Mouse (Mus musculus): Measurements from ENCODE around the gene Ano1.

Gene Ano1

DNA sequence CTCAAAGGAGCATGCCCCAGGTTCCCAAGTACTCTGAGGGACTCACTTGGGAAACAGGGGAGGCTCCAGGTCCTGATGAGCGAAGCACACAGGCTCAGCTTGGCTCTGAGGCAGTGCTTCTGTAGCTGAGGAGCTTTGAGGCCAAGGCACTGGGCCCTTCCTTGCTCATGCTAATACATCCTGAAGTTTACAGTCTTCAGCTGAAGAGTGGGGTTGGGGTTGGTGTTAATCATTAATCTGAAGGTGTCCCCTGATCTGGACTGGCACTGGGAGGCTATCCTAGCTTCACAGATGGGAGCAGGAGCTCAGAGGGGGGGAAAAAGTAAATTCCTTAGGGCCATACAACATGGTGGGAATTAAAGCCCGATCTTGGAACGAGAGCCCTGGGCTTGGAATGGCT, 117.3 kb downstream of the Ano1 start:
- no peak for DNase-seq

DNA sequence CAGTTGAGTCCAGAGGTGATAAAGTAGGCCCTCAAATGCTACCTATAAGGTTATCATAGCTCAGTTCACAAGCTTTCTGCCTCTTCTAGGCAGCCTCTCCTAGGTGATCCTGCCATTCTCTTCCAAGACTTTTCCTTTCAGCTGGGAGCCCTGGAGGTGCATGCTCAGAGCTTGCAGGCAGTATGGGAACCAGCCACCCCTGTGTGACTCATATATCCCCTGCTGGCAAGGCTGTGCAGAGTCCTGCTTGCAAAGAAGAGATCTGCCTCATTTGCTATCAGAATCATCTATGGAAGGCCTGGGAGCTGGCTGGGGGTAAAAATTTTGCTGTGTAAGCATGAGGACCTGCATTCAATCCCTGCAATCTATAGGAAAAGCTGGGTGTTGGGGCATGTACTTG, 119.5 kb downstream of the Ano1 start:
- no peak for DNase-seq

DNA sequence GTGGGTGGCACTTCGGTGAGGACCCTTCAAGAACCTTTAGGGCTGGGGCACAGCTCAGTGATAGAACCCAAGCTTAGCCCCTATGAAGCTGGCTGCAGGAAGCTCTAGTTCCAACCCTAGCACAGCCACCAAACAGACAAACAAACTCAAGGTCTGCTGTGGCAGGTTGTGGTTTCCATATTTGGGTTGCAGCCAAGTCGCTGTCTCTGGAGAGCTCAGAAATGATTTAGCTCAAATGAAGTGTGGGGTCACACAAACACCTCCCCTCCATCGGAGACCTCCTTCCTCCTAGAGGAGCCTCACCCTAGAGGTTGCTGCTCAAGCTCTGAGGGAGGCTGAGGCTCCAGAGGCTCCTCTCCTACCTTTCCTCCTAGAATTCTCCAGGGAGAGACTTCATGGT, 121.2 kb downstream of the Ano1 start:
- DNase-seq = no peak

DNA sequence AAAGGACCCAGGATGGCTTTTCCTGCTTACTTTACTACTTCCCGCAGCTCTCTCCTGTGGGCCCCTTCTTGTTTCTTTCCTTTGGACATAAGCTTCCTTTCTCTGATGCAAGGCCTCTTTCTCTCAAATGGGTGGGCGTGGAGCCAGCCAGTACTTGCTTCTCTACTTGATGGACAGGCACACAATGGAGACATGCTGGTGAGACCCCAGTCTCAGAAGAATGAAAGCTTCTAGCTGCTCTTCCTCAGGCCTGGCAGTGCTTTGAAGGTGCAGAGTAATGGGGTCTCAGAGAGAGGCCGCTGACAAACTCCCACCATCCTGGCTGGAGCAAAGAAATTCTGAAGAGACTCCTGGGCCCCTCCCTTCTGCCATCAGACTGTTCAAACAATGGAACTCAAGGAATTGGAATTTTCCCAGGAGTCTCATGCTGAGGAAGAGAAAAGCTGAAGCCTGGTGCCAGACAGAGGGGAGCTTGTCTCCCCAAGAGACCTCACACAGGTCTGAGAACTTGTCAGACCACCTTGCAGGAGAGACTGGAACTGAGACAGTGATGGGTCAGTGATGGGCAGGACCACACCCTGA, 123.3 kb downstream of the Ano1 start:
- DNase-seq = no peak

DNA sequence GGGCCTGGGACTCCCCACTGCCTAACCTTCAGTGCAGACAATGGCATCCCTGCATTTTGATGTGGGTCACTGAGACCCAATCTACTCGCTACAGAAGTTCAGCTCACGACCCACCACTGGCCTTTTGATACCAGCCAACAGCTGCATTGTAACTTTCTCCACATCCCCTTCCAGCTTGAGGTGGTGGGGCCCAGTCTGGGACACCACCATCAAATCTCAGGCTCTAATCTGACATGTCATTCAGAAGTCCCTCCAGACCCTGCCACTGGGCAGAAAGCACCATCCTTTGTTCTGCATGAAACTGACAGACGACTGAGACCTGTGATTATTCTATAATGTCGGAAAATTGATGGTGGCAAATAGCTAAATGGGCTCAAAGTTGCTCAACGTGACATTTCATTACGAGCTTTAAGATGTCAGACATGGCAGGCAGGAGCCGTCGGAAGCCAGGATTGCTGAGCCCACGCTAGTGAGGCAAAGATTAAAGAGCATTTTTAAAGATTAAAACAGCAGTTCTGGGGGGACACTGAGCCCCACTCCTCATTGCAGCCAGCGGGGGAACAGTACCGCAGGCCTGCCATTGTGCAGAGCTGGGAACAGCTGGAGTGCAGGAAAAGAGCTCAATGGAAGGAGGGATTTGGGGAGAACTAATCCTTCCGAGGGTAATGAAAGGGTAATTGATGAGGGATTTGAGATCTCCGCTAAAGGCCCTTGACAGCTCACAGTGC, 124.0 kb downstream of the Ano1 start:
- DNase-seq = no peak

DNA sequence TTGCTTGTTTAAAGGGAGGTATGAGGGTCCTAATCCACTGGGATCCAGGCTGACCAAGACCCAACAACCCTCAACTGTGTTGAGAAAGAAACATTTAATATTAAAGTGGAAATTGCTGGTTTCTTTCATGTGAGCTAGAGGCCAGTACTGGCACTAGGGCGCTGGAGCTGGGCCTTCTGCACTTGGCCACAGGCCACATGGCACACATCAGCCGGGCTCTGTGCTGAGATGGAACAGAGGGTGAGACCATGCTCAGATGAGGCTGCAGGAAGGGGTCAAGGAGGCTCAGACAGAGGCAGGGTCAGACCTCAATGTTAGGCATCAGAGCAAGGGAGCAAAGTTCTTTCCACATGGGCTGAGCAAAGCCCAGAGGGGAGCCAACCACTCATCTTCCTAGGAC, 125.7 kb downstream of the Ano1 start:
- DNase-seq = no peak

DNA sequence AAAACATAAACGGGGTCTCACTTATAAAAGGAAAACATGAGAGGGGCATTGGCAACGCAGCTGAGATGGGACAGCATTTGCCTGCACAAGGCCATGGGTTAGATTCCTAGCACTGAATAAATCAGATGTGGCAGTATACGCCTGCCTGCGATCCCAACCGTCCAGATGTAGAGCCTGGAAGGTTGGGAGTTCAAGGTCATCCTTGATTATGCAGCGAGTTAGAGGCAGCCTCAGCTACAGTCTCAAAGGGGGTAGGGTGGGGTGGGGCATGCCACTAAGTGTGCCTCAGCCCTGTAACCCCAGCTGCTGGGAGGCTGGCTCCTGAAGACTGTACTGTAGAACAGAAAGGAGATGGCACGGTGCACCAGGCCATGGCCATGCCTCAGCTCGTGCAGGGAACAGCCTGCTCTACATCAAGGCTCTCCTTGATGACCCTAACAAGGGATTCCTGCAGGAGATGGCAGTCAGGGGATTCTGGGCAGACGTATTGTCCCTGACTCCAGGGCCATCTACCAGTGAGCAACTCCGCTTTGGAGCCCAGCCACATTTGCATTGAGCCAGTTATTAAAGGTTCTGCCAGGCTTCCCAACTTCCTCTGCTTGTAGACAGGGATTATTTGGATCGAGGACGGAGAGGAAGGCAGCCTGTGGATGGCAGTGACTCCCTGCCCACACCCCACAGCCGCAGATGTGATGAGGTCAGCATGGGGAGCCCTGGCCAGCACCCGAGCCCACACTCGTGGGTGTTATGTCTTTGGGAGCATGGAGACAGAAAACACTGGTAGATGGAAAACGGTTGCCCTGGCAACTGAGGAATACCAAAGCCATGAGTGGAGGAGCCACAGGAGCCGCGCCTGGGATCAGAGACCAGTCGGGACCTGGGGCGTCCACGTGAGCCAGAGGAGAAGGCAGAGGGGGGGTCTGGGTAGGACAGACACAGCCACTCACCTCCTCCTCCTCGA, 130.8 kb downstream of the Ano1 start:
- DNase-seq = no peak

DNA sequence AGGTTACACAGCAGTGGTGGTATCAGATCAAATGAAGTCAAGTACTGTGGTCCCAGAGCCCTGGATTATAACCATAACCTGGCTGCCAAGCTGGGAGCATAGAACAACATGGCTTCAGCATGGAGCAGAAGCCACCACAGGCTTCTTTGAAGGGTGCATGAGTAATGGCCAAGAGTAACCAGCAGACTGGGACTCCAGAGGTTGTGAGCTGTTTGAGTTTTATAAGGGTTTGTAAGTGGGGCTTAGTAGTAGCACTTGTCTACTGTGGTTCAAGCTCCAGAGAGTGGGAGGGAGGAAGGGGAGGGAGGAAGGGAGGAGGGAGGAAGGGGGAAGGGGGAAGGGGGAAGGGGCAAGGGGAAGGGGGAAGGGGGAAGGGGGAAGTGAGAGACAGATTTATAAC, 131.5 kb downstream of the Ano1 start:
- no peak for DNase-seq

DNA sequence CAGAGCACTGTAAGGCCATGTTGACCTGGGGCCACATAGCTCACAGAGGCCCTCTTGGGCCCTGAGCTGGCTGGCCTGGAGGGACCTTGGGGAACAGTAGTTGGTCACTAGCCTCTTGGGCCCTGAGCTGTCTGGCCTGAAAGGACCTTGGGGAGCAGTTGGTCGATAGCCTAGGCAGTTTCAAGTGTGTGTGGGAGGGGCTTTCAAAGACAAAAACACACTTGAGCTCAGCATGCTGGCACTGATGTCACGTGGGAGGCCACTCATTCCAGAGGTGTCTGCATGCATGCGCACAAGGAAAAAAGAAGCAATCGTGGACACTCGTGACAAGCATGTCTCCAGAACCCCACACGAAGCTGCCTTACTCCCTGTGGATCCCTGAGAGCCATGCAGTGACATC, 136.4 kb downstream of the Ano1 start:
- no peak for DNase-seq

DNA sequence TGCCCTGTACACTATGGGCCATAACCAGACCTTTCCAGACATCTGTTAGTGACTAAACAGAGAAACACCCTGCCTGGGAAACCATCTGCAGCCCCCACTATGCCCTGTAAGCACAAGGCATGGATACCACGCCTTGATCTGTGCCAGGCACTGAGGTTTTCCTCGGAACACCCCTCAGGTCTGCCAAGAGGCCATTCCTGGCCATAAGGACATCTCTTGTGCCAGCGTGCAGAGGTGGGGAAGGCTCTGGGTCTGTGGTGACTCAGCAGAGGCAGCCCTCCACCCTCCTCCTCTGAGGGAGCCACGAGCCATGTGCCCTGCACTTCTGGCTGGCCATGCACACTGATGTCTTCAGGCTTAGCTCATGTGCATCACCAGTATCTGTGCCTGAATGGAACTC, 138.9 kb downstream of the Ano1 start:
- no peak for DNase-seq

DNA sequence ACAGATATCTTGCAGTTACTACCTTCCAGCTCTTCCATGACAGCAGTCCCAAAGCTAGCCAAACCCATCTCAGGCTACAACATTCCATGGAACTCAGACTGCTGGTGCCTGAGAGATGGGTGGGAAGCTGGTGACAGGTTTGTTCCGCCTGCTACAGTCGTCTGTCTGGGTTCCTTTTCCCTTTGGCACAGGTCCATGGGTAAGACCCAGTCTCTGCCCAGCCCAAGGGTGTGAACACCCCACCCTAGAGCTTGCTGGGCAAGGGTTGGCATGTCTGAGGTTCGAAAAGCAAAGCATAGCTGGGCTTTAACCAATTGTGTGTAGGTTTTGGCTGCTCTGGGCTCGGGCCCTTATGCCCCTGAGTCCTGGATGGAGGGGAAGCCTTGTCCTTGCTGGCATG, 139.4 kb downstream of the Ano1 start:
- DNase-seq = no peak

DNA sequence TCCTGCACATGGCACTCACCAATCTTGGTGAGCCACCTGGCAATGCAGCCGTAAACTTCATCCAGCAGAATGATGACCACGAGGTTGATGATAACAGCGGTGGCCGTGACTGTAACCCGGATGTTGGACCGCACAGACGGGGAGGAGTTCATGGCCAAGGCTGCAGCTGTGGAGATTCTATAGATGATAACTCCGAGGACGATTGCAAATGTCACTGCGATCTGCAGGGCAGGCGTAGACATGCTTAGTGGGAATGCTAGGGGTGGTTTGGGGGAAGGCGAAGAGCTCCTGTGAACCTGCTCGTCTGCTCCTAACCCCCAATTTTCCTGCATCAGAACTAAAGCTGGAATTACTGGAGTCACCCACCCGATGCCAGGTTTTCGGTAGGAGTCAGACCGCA, 140.2 kb downstream of the Ano1 start:
- no peak for DNase-seq

DNA sequence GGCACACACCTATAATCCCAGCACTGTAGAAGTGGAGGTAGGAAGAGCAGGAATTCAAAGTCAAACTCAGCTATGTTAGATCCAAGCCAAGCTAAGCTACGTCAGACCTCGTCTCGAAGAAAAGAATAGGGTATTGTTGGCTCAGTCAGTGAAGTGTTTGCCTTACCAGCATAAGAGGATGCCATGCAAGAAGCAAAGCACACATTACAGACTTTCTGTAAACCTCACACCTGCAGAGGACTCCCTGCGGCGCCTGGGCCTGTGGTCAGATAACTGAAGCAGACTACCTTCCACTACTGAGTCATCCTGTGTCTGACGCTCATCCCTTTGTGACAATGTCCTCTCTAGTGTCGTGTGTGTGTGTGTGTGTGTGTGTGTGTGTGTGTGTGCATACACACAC, 142.2 kb downstream of the Ano1 start:
- no peak for DNase-seq

DNA sequence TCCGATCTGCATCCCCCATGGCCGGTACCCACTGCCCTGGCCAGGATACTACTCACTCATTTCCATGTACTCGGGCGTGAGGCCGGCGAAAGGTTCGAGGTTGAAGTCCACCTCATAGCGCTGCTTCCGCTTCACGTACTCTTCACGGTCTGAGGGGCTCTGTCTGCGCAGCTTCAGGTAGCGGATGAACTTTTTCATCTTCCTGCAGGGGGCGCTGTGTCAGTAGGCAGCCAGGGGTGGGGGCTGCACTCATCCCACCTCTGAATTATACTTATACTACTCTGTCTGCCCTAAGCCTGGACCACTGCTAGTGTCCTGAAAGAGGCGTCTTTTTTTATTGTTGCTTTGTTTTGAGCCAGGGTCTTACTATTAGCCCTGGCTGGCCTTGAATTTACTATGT, 143.9 kb downstream of the Ano1 start:
- peak; percentile 26 for DNase-seq

DNA sequence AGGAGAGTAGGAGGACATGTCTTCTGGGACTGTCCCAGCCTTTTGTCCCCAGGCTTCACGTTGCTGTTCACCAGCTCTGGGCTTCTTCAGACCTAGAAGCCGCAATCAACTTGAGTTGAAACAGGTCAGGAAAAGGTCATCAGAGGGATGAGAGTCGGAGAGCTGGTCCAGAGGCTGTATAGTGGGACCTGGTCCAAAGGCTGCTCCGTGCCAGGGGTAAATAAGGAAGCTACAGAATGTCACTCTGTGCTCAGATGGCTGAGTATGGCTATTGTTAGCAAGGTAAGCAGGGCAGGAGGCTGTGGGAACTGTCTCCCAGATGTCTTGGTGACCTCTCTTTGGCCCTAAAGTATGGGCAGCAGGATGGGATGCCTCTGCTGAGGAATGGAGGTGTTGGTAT, 147.0 kb downstream of the Ano1 start:
- DNase-seq = no peak

DNA sequence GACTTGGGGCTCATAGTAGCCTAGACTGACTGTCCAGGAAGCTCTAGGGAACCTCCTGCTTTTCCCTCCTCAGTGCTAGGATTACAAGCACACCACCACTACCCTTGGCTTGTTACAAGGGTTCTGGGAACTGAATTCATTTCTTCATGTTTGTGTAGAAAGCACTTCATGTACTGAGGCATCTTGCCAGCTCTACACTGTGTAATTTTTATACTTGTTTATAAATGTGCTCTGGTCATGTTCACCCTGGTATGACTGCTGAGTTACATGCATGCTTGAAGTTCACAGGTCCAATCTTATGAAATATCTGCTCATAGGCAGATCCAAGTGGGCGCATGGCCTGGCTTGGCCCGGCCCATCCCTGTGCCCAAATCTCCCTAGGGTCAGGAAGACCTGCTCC, 147.5 kb downstream of the Ano1 start:
- DNase-seq = no peak

DNA sequence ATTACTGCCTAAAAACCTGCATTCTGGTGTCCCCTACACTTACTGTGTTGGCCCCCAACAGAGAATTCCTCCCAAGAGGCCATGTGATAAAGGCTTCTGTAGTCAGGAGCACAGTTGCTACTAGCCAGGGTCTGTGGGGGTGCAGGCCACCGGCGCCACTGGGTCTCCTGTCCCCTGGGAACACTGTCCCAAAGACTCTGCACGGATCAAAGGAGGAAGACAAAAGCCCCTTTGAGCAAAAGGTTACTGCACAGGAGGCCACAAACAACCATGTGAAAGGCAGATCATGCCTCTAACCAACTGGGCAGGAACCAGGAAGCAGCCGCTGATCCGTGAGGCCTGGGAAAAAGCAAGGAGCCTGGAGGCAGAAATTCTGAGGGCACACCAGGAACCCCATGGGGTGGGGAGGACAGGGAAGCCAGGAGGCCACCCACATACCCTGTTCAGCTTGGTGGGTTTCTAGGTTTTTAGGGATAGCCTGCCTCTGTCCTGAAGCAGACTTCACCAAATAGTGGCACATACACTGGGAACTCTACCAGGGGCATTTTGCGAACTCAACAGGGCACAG, 151.4 kb downstream of the Ano1 start:
- DNase-seq = no peak

DNA sequence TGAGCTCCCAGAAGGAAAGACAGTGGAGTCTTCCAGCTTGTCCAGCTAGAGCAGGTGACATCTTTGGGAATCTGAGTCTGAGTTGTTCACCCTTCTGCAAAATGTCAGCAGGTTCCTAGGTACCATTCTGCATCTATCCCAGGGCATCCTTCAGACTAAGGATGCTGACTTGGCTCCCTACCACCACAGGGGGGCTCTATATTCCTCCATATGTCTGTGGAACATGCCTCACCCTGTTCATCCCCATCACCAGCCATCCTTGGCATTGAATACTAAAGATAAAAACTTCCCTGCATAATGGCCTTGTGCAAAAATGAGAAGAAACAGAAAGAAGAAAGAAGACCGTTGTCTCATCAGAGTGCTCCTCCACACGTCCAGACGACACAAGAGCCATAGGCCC, 162.3 kb downstream of the Ano1 start:
- no peak for DNase-seq

DNA sequence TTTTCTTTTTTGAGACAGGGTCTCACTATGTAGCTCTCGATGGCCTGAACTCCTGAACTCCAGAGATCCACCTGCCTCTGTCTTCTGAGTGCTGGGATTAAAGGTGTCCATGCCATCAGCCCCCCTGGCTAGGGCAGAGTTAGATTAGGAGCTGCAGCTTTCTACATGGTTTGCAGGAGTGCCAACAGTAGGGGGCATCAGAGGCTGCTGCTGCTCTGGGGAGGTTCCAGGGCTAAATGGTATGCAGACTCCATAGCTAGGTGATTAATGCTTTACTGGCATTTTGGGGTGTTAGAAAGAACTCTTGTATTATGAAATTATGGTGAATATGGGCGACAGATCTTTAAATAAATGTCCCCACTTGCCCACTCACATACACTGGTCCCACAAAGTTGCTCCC, 164.5 kb downstream of the Ano1 start:
- DNase-seq = peak; percentile 71

DNA sequence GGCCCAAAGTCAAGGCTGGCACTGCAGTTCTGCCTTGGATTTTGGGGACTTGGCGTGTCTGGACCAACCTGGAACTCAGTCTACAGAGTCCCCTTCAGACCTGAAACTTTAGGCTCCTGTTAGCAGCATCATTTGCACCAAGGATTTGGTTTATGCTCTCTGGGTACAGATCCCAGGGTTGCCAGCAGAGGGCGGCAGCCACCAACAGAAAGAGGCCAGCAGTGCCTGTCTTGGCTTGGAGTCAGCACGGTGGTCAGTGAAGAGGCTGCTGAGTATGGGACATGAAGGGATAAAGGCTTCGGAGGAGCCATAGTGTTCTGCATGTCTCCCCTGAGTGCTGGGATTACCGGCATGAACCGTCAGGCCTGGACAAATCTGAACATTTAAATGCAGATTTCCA, 166.1 kb downstream of the Ano1 start:
- peak; percentile 88 for DNase-seq

DNA sequence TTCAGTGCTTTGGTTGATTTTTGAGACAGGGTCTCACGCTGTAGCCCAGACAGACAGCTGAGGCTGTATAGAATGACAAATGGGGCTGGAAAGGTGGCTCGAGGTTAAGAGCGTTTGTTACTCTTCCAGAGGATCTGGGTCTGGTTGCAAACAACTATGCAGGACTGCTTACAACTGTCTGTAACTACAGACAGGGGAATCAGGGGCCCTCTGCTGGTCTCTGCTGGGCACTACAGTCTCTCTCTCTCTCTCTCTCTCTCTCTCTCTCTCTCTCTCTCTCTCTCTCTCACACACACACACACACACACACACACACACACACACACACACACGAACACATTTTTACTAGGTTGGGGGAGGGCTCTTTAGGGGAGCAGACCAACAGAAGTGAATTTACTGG, 168.2 kb downstream of the Ano1 start:
- DNase-seq = peak; percentile 71

DNA sequence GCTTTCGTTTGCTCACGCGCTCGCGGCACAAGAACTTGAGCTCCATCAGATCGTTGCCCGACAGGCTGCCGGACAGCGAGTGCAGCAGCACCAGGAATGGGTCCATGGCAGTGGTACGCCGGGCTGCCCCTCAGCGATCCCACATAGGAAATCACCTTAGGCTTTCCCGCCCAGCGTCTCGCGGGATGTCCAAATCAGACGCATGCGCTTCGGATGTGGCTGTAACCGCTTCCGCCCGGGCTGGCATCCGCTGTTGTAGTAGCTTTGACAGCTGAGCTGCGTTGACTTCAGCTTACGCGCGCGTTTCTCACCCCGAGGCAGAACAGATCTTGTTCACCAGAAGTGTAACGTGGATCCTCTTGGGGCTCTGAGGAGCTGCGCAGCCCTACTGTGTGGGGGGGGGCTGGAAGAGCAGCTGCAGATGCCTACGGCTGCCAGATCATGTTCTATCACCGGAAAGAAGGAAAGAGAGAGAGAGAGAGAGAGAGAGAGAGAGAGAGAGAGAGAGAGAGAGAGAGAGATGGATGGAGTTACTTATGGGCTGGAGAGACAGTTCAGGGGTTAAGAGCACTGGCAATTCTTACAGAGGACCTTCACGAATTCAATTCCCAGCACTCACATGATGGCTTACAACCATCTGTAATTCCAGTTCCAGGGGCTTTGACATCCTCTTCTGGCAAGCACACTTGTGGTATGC, 169.3 kb downstream of the Ano1 start, which contains the start of gene Fadd:
Fadd (minus strand) TSS at position 180 of the 697 bp plus-strand sequence.
- peak; percentile 97 for DNase-seq

All from kidney, postnatal 10 days (tissue).